ENCODE assay signal across 9 mouse cellular contexts in genomic region chr3:121777943-121778342, GRCm38 (mm10). TPM values are rescaled to one million over a fixed set of nuclear protein-coding genes. Genes with fewer than 3 reads are reported as not detected.
DNase-seq lines count a peak whose midpoint lies in the region; ATAC-seq and TF ChIP-seq lines count a peak whose summit lies in the region.
"Had no signal": no experiment of that assay in that cellular context is flagged by ENCODE, and none has a peak within 500 bp of the region (broad histone marks: within the 10 kb centered on the region; RNA-seq: fewer than 3 reads in every experiment).

No protein-coding gene starts in this region.

- intact Hi-C loops in left cerebral cortex, postnatal 25 days (cut with DNase I) = loop anchor here (5.0 kb wide), 1 partner anchor 94 kb away; no protein-coding TSS in a partner anchor

- 62% methylated on average over 7 of the region's 7 CpGs for WGBS in liver, embryonic 12.5 days (ENCODE audit: insufficient replicate concordance)
- 61% methylated on average over 7 of the region's 7 CpGs for WGBS in forebrain, embryonic 14.5 days
- WGBS in intestine, embryonic 15.5 days = 47% methylated on average over 7 of the region's 7 CpGs
- 64% methylated on average over 7 of the region's 7 CpGs for WGBS in midbrain, embryonic 13.5 days

- TF ChIP-seq CTCF in brain, embryonic 14.5 days (IDR thresholded peaks at IDR 0.05; ENCODE audit: borderline replicate concordance, extremely low read depth, insufficient read depth, insufficient read length) = peak; percentile 64

- no peak overlapping the region for H3K27ac ChIP-seq in liver, embryonic 12.5 days
- no peak overlapping the region for H3K27ac ChIP-seq in forebrain, embryonic 14.5 days (ENCODE audit: low read depth, low read length)
- H3K27ac ChIP-seq in intestine, embryonic 15.5 days = no peak overlapping the region
- no peak overlapping the region for H3K27ac ChIP-seq in midbrain, embryonic 13.5 days

- no peak overlapping the region for H3K4me3 ChIP-seq in liver, embryonic 12.5 days
- no peak overlapping the region for H3K4me3 ChIP-seq in forebrain, embryonic 14.5 days (ENCODE audit: low read depth, low read length)
- H3K4me3 ChIP-seq in intestine, embryonic 15.5 days (replicated peaks) = no peak overlapping the region
- no peak overlapping the region for H3K4me3 ChIP-seq in midbrain, embryonic 13.5 days (replicated peaks)
- H3K4me3 ChIP-seq: erythroblast, embryonic 14.5 days had no signal

- H3K4me1 ChIP-seq in liver, embryonic 12.5 days = no peaks in the 10 kb centered on the region
- no peaks in the 10 kb centered on the region for H3K4me1 ChIP-seq in forebrain, embryonic 14.5 days (ENCODE audit: control insufficient read depth, insufficient read depth, low read length)
- no peaks in the 10 kb centered on the region for H3K4me1 ChIP-seq in intestine, embryonic 15.5 days (replicated peaks)
- H3K4me1 ChIP-seq in midbrain, embryonic 13.5 days (replicated peaks) = no peaks in the 10 kb centered on the region

- TF ChIP-seq POLR2A in brain, embryonic 14.5 days (IDR thresholded peaks at IDR 0.05; ENCODE audit: borderline replicate concordance, extremely low read depth, insufficient read depth, insufficient read length, poor library complexity, severe bottlenecking) = no peak

- DNase-seq in liver = peak; percentile 38
- DNase-seq in brain, embryonic 14.5 days (ENCODE audit: low read depth) = peak; percentile 59
- DNase-seq in forebrain, embryonic 14.5 days (ENCODE audit: low spot score) = peak; percentile 58
- peak; percentile 77 to 95 for DNase-seq in left cerebral cortex, postnatal 25 days (ENCODE audit: low spot score in 2 of 2)
- DNase-seq in telencephalon, adult 2 months (ENCODE audit: low read depth, low spot score) = peak; percentile 89

- H3K9me3 ChIP-seq in liver, embryonic 12.5 days (replicated peaks) = no peaks in the 10 kb centered on the region
- no peaks in the 10 kb centered on the region for H3K9me3 ChIP-seq in forebrain, embryonic 14.5 days (replicated peaks; ENCODE audit: control insufficient read depth, low read length)
- H3K9me3 ChIP-seq in intestine, embryonic 15.5 days = no peaks in the 10 kb centered on the region
- H3K9me3 ChIP-seq in midbrain, embryonic 13.5 days = no peaks in the 10 kb centered on the region

- H3K9ac ChIP-seq in liver, embryonic 12.5 days = no peak overlapping the region
- no peak overlapping the region for H3K9ac ChIP-seq in forebrain, embryonic 14.5 days (ENCODE audit: low read length)
- H3K9ac ChIP-seq in intestine, embryonic 15.5 days = no peak overlapping the region
- no peak overlapping the region for H3K9ac ChIP-seq in midbrain, embryonic 13.5 days (replicated peaks)

- peaks cover 28% of the 10 kb centered on the region for H3K36me3 ChIP-seq in liver, embryonic 12.5 days
- peaks cover 18% of the 10 kb centered on the region for H3K36me3 ChIP-seq in forebrain, embryonic 14.5 days (ENCODE audit: control insufficient read depth, insufficient read depth, low read length)
- no peaks in the 10 kb centered on the region for H3K36me3 ChIP-seq in intestine, embryonic 15.5 days
- H3K36me3 ChIP-seq in midbrain, embryonic 13.5 days = peaks cover 12% of the 10 kb centered on the region

- no peaks in the 10 kb centered on the region for H3K27me3 ChIP-seq in liver, embryonic 12.5 days (replicated peaks)
- H3K27me3 ChIP-seq in forebrain, embryonic 14.5 days (replicated peaks; ENCODE audit: control insufficient read depth, insufficient read depth, low read length) = no peaks in the 10 kb centered on the region
- H3K27me3 ChIP-seq in intestine, embryonic 15.5 days (replicated peaks) = no peaks in the 10 kb centered on the region
- H3K27me3 ChIP-seq in midbrain, embryonic 13.5 days = no peaks in the 10 kb centered on the region

- no peak overlapping the region for H3K4me2 ChIP-seq in liver, embryonic 12.5 days
- H3K4me2 ChIP-seq in forebrain, embryonic 14.5 days (ENCODE audit: low read length) = no peak overlapping the region
- no peak overlapping the region for H3K4me2 ChIP-seq in intestine, embryonic 15.5 days (replicated peaks)
- H3K4me2 ChIP-seq in midbrain, embryonic 13.5 days (replicated peaks) = no peak overlapping the region

- no peak for ATAC-seq in liver, embryonic 12.5 days
- ATAC-seq in forebrain, embryonic 14.5 days = peak; percentile 66; the same call in 1 of the 2 replicates
- 0 out of 2 replicates have a peak, but pooled peaks have one; percentile 34 for ATAC-seq in intestine, embryonic 15.5 days
- 0 out of 2 replicates have a peak, but pooled peaks have one; percentile 30 for ATAC-seq in midbrain, embryonic 13.5 days

RNA-seq across cellular contexts. Expression of gene Abcd3, which starts 37.2 kb away (rescaled TPM):
- polyA plus RNA-seq in liver, embryonic 12.5 days (2016; fragmentation: Nextera tagmentation; extraction: Ambion mirVana) = 28.2 and 29.6 TPM in 2 replicates
- polyA plus RNA-seq in brain, embryonic 14.5 days (2012; rRNA removed) = 13.3 and 30.5 TPM in 2 replicates
- 63.8 and 73.1 TPM in 2 replicates for polyA plus RNA-seq in forebrain, embryonic 14.5 days (2014; fragmentation: Nextera tagmentation; extraction: Ambion mirVana)
- 59.4 and 61.7 TPM in 2 replicates for polyA plus RNA-seq in intestine, embryonic 15.5 days (2015; fragmentation: Nextera tagmentation; extraction: Ambion mirVana)
- total RNA-seq in left cerebral cortex, postnatal 25 days (2021) = 10 to 100 TPM; 53.3 to 54.7 TPM
- 62.5 and 63.0 TPM in 2 replicates for polyA plus RNA-seq in midbrain, embryonic 13.5 days (2015; fragmentation: Nextera tagmentation; extraction: Ambion mirVana)

RNA-seq across cellular contexts. Expression of gene F3, which starts 54.6 kb away (rescaled TPM):
- polyA plus RNA-seq in liver, embryonic 12.5 days (2016; fragmentation: Nextera tagmentation; extraction: Ambion mirVana) = 0.42 and 0.43 TPM in 2 replicates
- polyA plus RNA-seq in brain, embryonic 14.5 days (2012; rRNA removed) = 6.5 and 7.5 TPM in 2 replicates
- polyA plus RNA-seq in forebrain, embryonic 14.5 days (2014; fragmentation: Nextera tagmentation; extraction: Ambion mirVana) = 8.8 and 11.0 TPM in 2 replicates
- 23.3 and 27.5 TPM in 2 replicates for polyA plus RNA-seq in intestine, embryonic 15.5 days (2015; fragmentation: Nextera tagmentation; extraction: Ambion mirVana)
- 10 to 100 TPM; 42.7 to 45.5 TPM for total RNA-seq in left cerebral cortex, postnatal 25 days (2021)
- 5.0 and 5.5 TPM in 2 replicates for polyA plus RNA-seq in midbrain, embryonic 13.5 days (2015; fragmentation: Nextera tagmentation; extraction: Ambion mirVana)
- polyA plus RNA-seq: erythroblast, embryonic 14.5 days had no signal

Comparison
In these comparisons a context has a peak if more than half of its experiments do, and no peak if none do; other contexts are left out.
1. DNase-seq: peak in every context shown above with its lines; median percentile 89 in telencephalon, adult 2 months; 86 in left cerebral cortex, postnatal 25 days; 59 in brain, embryonic 14.5 days; 58 in forebrain, embryonic 14.5 days; 38 in liver.